Mouse (Mus musculus): ENCODE data around the gene Bmp8a.
A peak's percentile ranks its signal among the peaks of the same experiment; 100 is the strongest.
"Not testable (repeated sequence)": the region's sequence is repeated elsewhere in the genome, so short reads cannot be mapped to it uniquely, and the experiment has no call there.

Gene Bmp8a

DNA sequence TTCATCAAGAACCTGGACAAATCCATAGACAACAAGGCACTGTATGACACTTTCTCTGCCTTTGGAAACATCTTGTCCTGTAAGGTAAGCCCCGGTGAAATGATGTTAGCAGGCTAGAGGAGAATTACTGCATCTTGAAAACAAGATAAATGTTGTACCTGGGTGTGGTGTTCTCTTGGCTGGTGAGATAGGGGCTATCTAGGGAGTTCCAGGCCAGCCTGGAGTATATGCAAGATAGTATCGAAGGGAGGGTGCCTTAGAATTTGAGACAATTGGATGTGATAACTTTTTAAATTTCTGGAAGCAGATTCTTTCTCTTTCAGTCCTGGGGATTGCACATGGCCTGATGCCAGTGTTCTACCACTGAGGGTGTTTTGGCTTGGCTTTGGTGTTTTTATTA is 56.3 kb downstream of the Bmp8a start:
- DNase-seq (ENCODE audit: low spot score in 2 of 2): no peak

DNA sequence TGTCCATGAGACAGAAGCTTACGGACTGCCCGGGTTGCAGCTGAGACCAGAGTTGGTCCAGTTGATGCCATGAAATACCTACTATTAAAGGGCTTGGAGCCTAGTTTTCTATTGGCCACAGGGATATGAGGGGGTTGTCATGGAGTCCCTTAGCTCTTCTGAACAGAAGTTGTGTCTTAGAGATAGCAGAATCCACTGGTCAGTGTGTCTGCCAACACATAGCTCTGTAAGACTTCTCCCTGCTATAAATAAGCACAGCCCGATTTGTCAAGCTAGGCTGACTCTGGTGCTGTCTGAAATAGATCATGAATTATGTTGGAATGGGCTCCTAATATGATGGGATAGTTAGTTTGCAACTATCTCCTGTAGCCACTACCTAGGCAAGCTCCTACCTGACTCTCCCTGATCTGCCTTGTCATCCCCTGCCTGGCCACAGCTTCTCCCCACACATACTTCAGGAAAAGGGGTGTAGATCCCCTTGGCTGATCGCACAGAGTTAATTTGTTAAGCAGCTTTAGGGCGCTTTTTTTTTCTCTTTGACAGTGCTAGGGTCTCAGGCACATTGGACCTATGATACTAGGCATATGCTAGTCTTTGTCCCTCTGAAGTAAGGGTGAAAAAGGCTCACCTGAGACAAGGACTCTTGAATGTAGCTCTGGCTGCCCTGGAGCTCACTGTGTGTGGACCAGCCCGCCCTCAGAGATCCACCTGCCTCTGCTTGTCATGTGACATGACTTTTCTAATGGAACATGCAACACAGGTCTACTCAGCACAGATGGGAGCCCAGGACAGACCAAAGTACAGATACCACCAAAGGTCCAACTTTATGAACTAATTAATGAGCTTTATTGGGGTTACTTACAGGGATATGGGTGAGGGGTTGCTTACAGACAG is 58.1 kb downstream of the Bmp8a start:
- no peak for DNase-seq (ENCODE audit: low spot score in 2 of 2)

DNA sequence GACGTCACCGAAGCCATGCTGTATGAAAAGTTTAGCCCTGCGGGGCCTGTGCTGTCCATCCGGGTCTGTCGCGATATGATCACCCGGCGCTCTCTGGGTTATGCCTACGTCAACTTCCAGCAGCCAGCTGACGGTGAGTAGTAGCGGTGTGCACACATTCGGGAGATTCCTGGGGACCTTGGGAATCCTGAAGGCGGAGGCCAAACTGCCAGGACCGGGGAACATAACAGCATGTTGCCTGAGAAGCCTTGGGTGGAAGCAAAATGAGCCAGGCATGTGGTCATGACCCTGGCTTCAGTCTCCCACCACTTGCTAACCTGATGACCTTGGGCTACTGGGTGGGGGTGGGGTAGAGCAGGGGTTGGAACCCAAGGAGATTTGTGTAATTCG is 59.4 kb downstream of the Bmp8a start:
- not testable (repeated sequence) for DNase-seq (ENCODE audit: low spot score in 2 of 2)

DNA sequence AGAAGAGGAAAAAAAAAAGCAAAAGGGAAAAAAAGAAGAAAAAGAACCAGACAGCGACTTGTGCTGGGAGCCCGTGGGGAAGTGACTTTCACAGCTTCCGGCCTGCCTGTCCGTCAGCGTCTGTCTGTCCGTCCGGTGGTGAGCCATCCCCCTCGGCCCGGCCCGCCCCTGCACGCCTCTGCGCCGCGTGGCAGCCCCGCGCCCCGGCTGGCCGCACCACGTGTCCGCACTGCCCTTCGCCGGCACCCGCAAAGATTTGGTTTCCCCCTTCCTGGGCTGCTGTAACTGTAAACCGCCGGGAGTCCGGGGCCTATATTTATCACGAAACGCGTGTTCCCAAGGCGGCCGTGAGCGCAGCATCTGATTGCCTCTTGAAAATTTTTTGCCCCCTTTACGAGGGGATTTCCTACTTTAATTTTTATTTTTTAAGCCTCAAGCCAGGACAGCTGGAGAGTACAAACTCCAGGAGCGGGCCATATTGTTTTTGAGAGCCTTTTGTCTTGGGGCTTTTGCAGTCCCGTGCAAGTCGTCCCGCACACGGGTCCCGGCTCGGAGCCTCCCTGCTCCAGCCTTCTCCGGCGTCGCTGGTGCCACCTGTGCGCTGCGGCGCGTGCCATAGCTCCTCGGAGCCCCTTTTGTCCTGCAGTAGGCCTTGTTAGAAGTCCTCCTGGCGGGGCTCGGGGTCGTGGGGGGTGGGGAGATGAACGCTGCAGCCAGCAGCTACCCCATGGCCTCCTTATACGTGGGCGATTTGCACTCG is 60.0 kb downstream of the Bmp8a start:
- DNase-seq (ENCODE audit: low spot score in 2 of 2): not testable (repeated sequence)

DNA sequence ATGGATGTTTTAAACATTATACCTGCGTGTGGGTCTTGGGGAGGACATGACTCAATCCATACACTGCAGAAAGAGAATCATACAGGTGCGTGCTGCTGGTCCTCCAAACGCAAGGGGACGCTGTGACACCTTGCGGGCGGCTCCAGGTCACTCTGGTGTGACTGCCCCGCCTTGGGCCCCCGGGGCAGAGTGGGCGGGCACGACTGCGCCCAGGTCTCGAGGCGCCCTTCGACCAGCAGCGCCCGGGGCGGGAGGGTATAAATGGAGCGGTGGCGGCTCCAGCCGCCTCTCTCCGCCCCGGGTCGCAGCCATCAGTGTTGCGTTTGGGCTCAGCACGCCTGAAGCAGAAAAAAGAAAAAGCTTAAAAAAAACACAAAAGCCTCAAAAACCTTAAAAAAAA is 60.6 kb downstream of the Bmp8a start:
- peak in 1 of 2 experiments; percentile 84 for DNase-seq (ENCODE audit: low spot score in 2 of 2)

DNA sequence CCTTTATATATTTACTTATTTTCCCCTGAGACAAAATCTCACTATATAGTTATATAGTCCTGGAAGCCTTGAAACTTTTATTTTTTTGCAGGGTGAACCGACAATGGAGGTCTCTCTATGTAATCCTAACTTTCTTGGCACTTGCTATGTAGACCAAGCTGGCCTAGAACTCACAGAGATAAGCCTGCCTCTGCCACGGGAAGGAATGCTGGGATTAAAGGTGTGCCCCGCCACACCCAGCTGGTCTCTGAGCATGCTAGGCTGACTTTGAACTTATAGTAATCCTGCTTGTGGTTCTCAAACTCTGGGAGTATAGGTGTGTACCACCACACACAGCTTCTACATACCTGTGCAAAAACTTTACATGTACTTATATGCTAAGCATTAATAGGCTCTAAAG is 62.9 kb downstream of the Bmp8a start:
- no peak for DNase-seq (ENCODE audit: low spot score in 2 of 2)

DNA sequence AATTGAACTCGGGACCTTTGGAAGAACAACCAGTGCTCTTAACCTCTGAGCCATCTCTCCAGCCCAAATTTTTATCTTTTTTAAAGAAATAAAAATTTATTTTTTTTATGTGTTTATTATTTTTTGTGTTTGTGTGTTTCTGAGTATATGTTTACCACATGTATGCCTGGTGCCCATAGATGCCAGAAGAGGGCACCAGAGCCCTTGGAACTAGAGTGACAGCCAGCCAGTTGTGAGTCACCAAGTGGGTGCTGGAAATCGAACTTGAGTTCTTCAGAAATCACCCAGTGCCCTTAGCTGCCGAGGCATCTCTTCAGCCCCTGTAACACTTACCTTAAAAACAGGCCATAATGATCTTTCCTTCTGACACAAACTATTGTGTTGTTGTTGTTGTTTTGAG is 72.0 kb downstream of the Bmp8a start:
- no peak for DNase-seq (ENCODE audit: low spot score in 2 of 2)

Measured in left cerebral cortex, adult 9 months (tissue).